Mouse (Mus musculus) bone marrow macrophage, adult 2 months (primary cell): ENCODE measurements around the gene Fgf11. TPM values are rescaled to one million over a fixed set of nuclear protein-coding genes. Genes with fewer than 3 reads are reported as not detected.

Source experiments
- H3K27ac ChIP-seq: 2 replicates; pipeline ENCODE4 v1.5.1; 2012; ENCODE audit warnings: low read depth, low read length; ENCODE audit not compliant: insufficient read depth
- H3K4me1 ChIP-seq: 2 replicates; pipeline ENCODE4 v1.6.1; 2012; ENCODE audit warnings: low read length; ENCODE audit not compliant: control insufficient read depth, insufficient read depth
- H3K4me3 ChIP-seq: 2 replicates; pipeline ENCODE4 v1.5.1; 2012; ENCODE audit warnings: mild to moderate bottlenecking, low read length, moderate library complexity; ENCODE audit not compliant: insufficient read depth
- CTCF ChIP-seq: IDR thresholded peaks from 2 replicates; pipeline ENCODE4 v1.5.1; 2012; ENCODE audit warnings: low read depth, mild to moderate bottlenecking, low read length, moderate library complexity
- POLR2A ChIP-seq: IDR thresholded peaks from 2 replicates; pipeline ENCODE4 v1.6.1; 2012; ENCODE audit warnings: mild to moderate bottlenecking, low read depth, low read length, borderline replicate concordance
- polyA plus RNA-seq: library from polyadenylated mRNA; stranded (reverse); fragments of >200 nt; gene quantifications from 2 replicates; pipeline ENCODE4 v1.2.4, GENCODE M21; 2012; ENCODE audit not compliant: missing spikeins, insufficient read depth, insufficient read length

Gene Fgf11
- polyA plus RNA-seq, 1 experiment = 29.7 TPM

DNA sequence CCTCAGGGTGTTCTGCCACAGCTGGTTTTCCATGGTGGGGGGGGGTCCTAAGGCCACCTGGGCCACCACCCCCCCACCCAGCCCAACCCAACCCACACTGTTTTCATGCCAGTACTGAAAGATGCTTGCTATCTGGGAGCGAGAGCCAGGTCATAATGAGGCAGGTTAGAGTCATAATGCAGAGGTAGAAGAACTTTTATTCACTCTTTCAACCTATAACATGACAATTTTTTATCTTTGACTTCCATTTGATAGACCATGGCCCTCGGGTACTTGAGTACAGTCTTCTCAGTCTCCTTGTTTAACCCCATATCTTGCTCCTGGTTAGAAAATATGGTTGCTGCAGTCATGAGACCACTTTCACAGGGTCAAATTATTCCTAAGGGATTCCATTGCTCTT lies 16.7 kb upstream of the Fgf11 start, which contains the start of gene Spem2:
TSS of gene Spem2 (minus strand) at position 101 of the 400 bp plus-strand sequence.
- H3K4me3 ChIP-seq = no peak within 1 kb of the TSS
- H3K27ac ChIP-seq = no peak within 1 kb of the TSS
- H3K4me1 ChIP-seq = no peaks in the 10 kb centered on the region
- TF ChIP-seq CTCF = no peak
- no peak for TF ChIP-seq POLR2A

GRCm38 (mm10) chr11:69816520-69816919 lies 14.9 kb upstream of the Fgf11 start:
- Histone ChIP-seq H3K4me1 (no peaks in the 10 kb centered on the region), H3K27ac (no peak overlapping the region), H3K4me3 (no peak overlapping the region)
- TF ChIP-seq CTCF (no peak), POLR2A (no peak)

GRCm38 (mm10) chr11:69815155-69815554 lies 13.5 kb upstream of the Fgf11 start, which contains the start of gene Gm39566:
Gene Gm39566, minus strand, starts transcription at chr11:69815298.
- Histone ChIP-seq H3K27ac (no peak within 1 kb of the TSS), H3K4me1 (no peaks in the 10 kb centered on the region), H3K4me3 (no peak within 1 kb of the TSS)
- TF ChIP-seq POLR2A = no peak
- no peak for TF ChIP-seq CTCF

DNA sequence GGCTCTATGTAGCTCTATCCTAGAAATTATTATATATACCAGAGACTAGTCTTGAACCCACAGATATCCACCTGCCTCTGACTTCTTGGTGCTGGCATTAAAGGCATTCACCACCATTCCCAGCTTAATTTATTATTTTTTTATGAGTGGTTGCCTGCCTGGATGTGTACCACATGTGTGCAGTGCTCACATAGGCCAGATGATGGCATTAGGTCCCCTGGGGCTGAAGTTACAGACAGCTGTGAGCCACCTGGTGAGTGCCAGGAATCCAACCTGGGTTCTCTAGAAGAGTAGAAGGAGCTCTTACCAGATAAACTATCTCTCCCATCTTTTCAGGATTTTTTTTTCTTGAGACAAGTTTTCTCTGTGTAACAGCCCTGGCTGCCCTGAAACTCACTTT lies 8.6 kb upstream of the Fgf11 start:
- Histone ChIP-seq H3K4me1 (no peaks in the 10 kb centered on the region), H3K4me3 (no peak overlapping the region), H3K27ac (no peak overlapping the region)
- no peak for TF ChIP-seq CTCF
- TF ChIP-seq POLR2A = no peak

DNA sequence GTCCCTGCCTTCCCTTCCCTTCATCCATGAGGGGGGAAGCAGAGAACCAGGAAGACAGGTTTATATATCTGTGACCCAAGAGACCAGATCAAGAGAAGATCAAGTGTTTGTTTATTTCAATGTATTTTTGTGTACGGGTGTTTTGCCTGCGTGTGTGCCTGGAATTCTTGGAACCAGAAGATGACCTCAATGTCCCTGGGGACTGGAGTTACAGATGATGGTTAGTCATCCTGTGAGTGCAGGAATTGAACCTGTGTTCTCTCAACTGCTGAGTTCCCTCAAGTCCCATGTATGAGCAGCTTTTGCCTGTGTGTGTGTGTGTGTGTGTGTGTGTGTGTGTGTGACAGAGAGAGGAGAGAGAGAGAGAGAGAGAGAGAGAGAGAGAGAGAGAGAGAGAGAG lies 6.0 kb upstream of the Fgf11 start:
- Histone ChIP-seq H3K27ac (no peak overlapping the region), H3K4me1 (peaks cover 3% of the 10 kb centered on the region; the same call in 1 of the 2 replicates), H3K4me3 (no peak overlapping the region)
- no peak for TF ChIP-seq CTCF
- no peak for TF ChIP-seq POLR2A

- TF ChIP-seq POLR2A (no peak), CTCF (no peak)
- H3K27ac ChIP-seq = no peak overlapping the region
These were observed 4.7 kb upstream of the Fgf11 start for GRCm38 (mm10) chr11:69806378-69806777.

GRCm38 (mm10) chr11:69804972-69805909 lies 3.6 kb upstream of the Fgf11 start, which contains the start of gene Tmem102:
Gene Tmem102, minus strand, starts transcription at chr11:69805624.
- Histone ChIP-seq H3K4me1 (peaks cover 3% of the 10 kb centered on the region; the same call in 1 of the 2 replicates), H3K4me3 (no peak within 1 kb of the TSS), H3K27ac (no peak within 1 kb of the TSS)
- no peak for TF ChIP-seq POLR2A
- TF ChIP-seq CTCF = no peak

More at GRCm38 (mm10) chr11:69806378-69806777, 4.7 kb upstream of the Fgf11 start:
- H3K4me1 ChIP-seq = peaks cover 3% of the 10 kb centered on the region; the same call in 1 of the 2 replicates
- H3K4me3 ChIP-seq = no peak overlapping the region

DNA sequence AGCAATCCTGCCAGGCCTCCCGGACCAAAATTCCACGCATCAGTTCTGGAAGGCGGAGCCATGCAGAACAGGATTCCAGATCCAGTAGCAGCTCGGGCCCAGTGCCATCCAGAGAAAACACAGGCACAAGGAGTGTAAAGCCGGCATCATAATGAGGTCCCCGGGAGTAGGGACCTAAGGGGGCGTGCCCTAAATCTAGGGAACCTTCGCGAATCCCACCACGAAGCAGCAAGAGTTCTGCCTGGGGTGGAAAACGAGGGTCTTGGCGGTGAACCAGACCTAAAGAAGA lies 2.9 kb upstream of the Fgf11 start:
- Histone ChIP-seq H3K4me1 (peaks cover 3% of the 10 kb centered on the region; the same call in 1 of the 2 replicates), H3K27ac (no peak overlapping the region), H3K4me3 (no peak overlapping the region)
- TF ChIP-seq POLR2A (no peak), CTCF (no peak)

DNA sequence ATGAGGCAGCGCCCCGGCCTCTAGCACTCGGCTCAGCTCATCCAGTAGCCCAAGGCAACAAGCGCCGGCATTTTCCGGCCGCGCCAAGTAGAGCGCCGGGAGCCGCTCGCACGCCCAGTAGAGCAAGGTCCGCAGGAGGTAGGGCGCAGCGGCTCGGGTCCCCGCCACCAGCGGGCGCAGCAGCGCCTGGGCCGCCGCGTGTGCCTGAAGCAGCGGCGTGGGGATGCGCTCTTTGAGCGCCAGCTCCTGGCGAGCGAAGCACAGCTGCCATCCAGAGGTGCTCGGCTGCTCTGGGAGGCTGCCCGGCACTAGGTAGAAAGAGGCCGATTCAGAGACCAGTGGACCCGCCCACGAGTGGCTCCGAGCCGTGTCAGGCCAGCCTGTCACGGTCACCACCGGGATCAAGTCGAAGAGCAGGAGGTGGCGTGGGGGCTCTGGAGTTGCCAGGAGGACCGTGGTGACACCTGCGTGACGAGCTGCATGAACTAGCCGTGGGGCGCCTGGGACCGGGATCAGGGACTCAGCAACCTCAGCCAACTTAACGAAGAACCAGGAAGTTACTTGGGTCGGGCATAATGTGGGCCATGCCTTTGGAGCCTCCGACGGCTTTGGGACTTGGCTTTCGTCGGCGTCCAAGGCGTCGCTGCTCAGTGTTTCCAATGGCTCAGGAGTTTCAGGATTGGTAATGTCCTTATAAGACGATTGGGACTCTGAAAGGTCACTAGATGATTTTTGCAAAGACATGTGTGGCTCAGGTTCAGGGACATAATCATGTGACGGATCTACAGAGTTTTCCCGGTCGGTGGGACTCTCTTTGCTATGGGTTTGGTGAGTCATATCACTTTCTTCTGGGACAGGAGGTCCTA lies 2.4 kb upstream of the Fgf11 start:
- H3K4me1 ChIP-seq = peaks cover 6% of the 10 kb centered on the region
- H3K4me3 ChIP-seq = peak overlapping the region; percentile 75
- TF ChIP-seq CTCF (peak; percentile 13; the same call in 1 of the 2 replicates), POLR2A (no peak)
- H3K27ac ChIP-seq = peak overlapping the region; percentile 49
